Mouse (Mus musculus) limb, embryonic 13.5 days (tissue): ENCODE data around the gene Ccdc88b. TPM values are rescaled to one million over a fixed set of nuclear protein-coding genes. Genes with fewer than 3 reads are reported as not detected.
A peak's percentile ranks its signal among the peaks of the same experiment; 100 is the strongest.

ENCODE experiments used
- ATAC-seq: fragments of 200-750 bp; cut with Nextera tagmentation; 2 replicates; pipeline ENCODE4 v1.8.0; 2017; ENCODE audit warnings: low read depth, moderate number of reproducible peaks, moderate TSS enrichment; ENCODE audit not compliant: low FRiP score
- H3K27ac ChIP-seq: fragments of 300-500 bp; sonication (generic); 2 replicates; pipeline ENCODE4 v1.5.1; 2015; ENCODE audit warnings: inconsistent platforms, mild to moderate bottlenecking, moderate library complexity
- H3K27me3 ChIP-seq: fragments of 300-500 bp; sonication (generic); 2 replicates; pipeline ENCODE4 v1.6.1; 2015; ENCODE audit warnings: mild to moderate bottlenecking, inconsistent platforms
- H3K36me3 ChIP-seq: fragments of 300-500 bp; sonication (generic); 2 replicates; pipeline ENCODE4 v1.6.1; 2015; ENCODE audit warnings: inconsistent platforms, mild to moderate bottlenecking, moderate library complexity
- H3K4me1 ChIP-seq: fragments of 300-500 bp; sonication (generic); 2 replicates; pipeline ENCODE4 v1.6.1; 2015; ENCODE audit warnings: inconsistent platforms
- H3K4me2 ChIP-seq: fragments of 300-500 bp; sonication (generic); replicated peaks from 2 replicates; pipeline ENCODE4 v1.6.1; 2015; ENCODE audit warnings: inconsistent platforms, mild to moderate bottlenecking, moderate library complexity
- H3K4me3 ChIP-seq: fragments of 300-500 bp; sonication (generic); 2 replicates; pipeline ENCODE4 v1.5.1; 2015; ENCODE audit warnings: moderate library complexity, mild to moderate bottlenecking, inconsistent platforms
- H3K9ac ChIP-seq: fragments of 300-500 bp; sonication (generic); 2 replicates; pipeline ENCODE4 v1.6.1; 2015; ENCODE audit warnings: mild to moderate bottlenecking, inconsistent platforms
- H3K9me3 ChIP-seq: fragments of 300-500 bp; sonication (generic); 2 replicates; pipeline ENCODE4 v1.6.1; 2016; ENCODE audit warnings: inconsistent platforms
- WGBS: fragments of 180-500 bp; shearing (Covaris S2); methylation state at CpG from one replicate; pipeline ENCODE4 v1.1.7; 2015; 5-methylcytosine and 5-hydroxymethylcytosine counted together
- polyA plus RNA-seq: library from polyadenylated mRNA; unstranded; fragments of >200 nt; fragmentation: Nextera tagmentation; extraction: Ambion mirVana; gene quantifications from 2 replicates; pipeline ENCODE4 v1.2.1, GENCODE M21; 2015

The Ccdc88b gene
- polyA plus RNA-seq, 1 experiment from 2014 or later: 1.2 TPM

DNA sequence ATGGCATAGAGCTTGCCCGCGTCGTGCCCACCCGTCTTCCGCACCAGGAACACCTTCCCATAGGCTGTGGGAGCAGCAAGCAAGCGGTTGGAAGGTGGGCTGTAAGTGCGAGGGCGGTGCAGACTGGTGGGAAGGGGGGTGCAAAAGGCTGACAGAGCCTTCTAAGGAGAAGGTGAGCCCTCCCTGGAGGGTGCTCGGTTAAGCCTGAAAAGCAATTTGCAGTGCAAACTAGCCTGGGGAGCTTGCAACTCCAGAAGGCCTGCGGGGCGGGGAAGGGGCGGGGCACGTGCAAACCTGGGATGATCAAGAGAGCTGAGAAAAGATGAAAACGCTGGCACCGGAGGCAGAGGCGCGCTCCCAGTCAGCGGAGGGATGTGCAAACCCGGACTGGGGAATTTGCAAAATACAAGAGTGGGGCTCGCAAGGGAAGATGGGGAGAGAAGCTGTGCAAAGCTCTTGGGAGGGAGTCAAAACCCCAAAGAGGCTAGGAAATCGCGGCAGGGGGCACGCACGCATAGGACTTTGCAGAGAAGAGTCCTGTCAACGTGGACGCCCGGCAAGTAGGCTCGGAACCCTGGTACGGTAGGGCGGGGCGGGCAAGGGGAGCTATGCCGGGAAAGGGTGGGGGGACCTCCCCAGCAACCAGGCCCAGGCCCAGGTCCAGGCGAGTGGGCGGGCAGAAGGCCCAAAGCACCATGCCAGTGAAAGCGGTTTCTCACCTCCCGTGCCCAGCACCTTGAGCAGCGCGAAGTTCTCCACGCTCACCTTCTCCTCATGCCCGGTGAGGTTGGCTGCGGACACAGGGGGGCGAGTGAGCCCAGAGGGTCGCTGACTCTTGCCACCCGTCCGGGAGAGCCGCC lies 18.2 kb downstream of the Ccdc88b start:
- peaks cover 98% of the 10 kb centered on the region for H3K27me3 ChIP-seq
- no peak overlapping the region for H3K27ac ChIP-seq
- under 1% methylated on average over 46 of the region's 46 CpGs for WGBS

DNA sequence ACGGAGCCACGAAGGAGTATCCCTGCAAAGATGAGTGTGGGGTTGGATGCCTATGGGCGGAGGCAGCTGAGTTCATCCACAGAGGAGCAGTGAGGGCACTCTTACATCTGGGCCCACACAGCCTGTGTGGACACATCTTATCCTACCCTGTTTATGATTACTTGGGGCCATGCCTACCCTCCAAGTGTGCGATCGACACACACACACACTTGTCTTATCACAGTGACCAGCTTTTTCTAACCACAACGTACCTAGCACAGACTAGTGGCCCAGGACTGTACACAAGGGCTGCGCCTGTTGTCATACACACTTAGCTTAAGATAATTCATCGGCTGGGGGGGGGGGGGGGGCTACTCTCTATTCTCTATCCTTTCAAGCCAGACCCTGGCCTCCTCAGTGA lies 25.6 kb downstream of the Ccdc88b start:
- Histone ChIP-seq H3K4me2 (no peak overlapping the region), H3K36me3 (peaks cover 49% of the 10 kb centered on the region), H3K4me1 (peaks cover 17% of the 10 kb centered on the region), H3K9ac (no peak overlapping the region), H3K4me3 (no peak overlapping the region), H3K27me3 (peaks cover 97% of the 10 kb centered on the region), H3K27ac (no peak overlapping the region), H3K9me3 (0 out of 2 replicates have a peak, but pooled peaks cover 5% of the 10 kb centered on the region)
- 91% methylated on average over 8 of the region's 8 CpGs for WGBS
- no peak for ATAC-seq

More for the DNA sequence above, 18.2 kb downstream of the Ccdc88b start:
- H3K9ac ChIP-seq: peak overlapping the region; percentile 81
- H3K36me3 ChIP-seq: peaks cover 29% of the 10 kb centered on the region
- peak; percentile 18; the same call in 1 of the 2 replicates for ATAC-seq
- no peaks in the 10 kb centered on the region for H3K9me3 ChIP-seq
- H3K4me3 ChIP-seq: peak overlapping the region; percentile 80
- peaks cover 19% of the 10 kb centered on the region for H3K4me1 ChIP-seq
- peak overlapping the region; percentile 94 for H3K4me2 ChIP-seq

- peaks cover 97% of the 10 kb centered on the region for H3K27me3 ChIP-seq
- peaks cover 17% of the 10 kb centered on the region for H3K4me1 ChIP-seq
- 0 out of 2 replicates have a peak overlapping the region, but pooled peaks have one; percentile 25 for H3K9ac ChIP-seq
- 4% methylated on average over 17 of the region's 17 CpGs for WGBS
- peak overlapping the region; percentile 55 for H3K4me2 ChIP-seq
- no peak overlapping the region for H3K27ac ChIP-seq
- H3K36me3 ChIP-seq: peaks cover 39% of the 10 kb centered on the region
- H3K4me3 ChIP-seq: peak overlapping the region; percentile 28
- H3K9me3 ChIP-seq: 0 out of 2 replicates have a peak, but pooled peaks cover 7% of the 10 kb centered on the region
- ATAC-seq: 0 out of 2 replicates have a peak, but pooled peaks have one; percentile 26
These were observed 26.7 kb downstream of the Ccdc88b start for GRCm38 (mm10) chr19:6831331-6831730.

DNA sequence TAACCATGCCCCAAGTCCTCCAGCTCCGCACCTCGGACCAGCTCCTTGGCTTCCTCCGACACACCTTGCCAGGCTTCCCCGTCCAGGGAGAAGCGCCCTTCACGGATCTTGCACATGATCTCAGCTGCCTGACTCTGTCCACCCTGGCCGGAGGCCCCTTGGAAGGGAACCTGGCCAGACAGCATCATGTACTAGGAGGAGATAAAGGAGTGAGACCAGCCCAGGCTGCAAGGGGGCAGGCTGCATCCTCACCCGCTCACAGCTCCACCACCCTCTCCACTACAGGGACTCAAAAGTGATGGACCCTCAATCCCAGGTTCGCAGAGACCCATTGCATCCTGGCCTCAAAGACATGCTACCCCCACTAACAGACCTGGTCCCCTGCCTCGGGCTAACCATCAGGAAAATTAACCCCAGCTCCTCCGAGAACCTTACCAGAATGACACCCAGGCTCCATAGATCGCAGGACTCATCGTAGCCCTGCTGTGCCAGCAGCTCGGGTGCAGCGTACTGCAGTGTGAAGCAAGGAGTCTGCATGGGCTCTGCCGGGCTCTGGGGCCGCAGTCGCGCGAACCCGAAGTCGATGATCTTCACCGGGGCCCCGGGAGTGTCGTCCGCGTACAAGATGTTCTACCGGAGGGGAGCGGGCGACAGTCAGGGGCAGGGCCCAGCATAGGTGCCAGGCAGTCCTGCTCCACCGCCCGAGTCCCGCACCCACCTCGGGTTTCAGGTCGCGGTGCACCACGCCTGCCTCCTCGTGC lies 27.3 kb downstream of the Ccdc88b start:
- H3K27me3 ChIP-seq: peaks cover 96% of the 10 kb centered on the region
- WGBS: 7% methylated on average over 38 of the region's 38 CpGs
- ATAC-seq: no peak
- 0 out of 2 replicates have a peak overlapping the region, but pooled peaks have one; percentile 25 for H3K9ac ChIP-seq
- H3K4me2 ChIP-seq: peak overlapping the region; percentile 55
- H3K4me3 ChIP-seq: peak overlapping the region; percentile 28
- H3K27ac ChIP-seq: no peak overlapping the region
- H3K9me3 ChIP-seq: 0 out of 2 replicates have a peak, but pooled peaks cover 7% of the 10 kb centered on the region
- peaks cover 17% of the 10 kb centered on the region for H3K4me1 ChIP-seq
- H3K36me3 ChIP-seq: peaks cover 37% of the 10 kb centered on the region

GRCm38 (mm10) chr19:6829870-6830555 lies 28.0 kb downstream of the Ccdc88b start:
- Histone ChIP-seq H3K27me3 (peaks cover 88% of the 10 kb centered on the region), H3K4me2 (peak overlapping the region; percentile 55), H3K4me1 (peaks cover 17% of the 10 kb centered on the region), H3K4me3 (peak overlapping the region; percentile 28), H3K27ac (no peak overlapping the region), H3K9ac (peak overlapping the region; percentile 35; the same call in 1 of the 2 replicates), H3K36me3 (peaks cover 36% of the 10 kb centered on the region), H3K9me3 (0 out of 2 replicates have a peak, but pooled peaks cover 7% of the 10 kb centered on the region)
- WGBS: 4% methylated on average over 47 of the region's 48 CpGs
- no peak for ATAC-seq

DNA sequence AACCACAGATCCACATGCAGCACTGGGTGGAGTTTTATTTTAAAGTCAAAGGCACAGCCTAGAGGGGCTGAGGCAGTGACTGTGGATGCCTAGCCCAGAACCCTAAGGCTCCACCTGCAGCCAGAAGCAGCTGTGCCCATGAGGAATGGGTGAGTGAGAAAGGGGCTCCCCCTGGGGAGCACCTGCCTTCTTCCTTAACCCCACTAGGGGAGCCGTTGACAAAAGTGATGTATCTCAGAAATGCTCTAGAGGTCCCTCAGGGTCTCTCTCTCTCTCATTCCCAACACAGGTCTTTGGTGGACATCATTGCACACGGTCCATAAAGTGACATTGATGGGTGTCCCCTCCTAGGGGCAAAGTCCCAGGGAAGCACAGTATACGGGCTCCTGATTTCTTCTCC lies 28.9 kb downstream of the Ccdc88b start:
- WGBS: 24% methylated on average over 3 of the region's 3 CpGs
- Histone ChIP-seq H3K9me3 (0 out of 2 replicates have a peak, but pooled peaks cover 7% of the 10 kb centered on the region), H3K4me2 (no peak overlapping the region), H3K27me3 (peaks cover 88% of the 10 kb centered on the region), H3K9ac (no peak overlapping the region), H3K36me3 (peaks cover 26% of the 10 kb centered on the region), H3K27ac (no peak overlapping the region), H3K4me3 (no peak overlapping the region), H3K4me1 (peaks cover 17% of the 10 kb centered on the region)
- no peak for ATAC-seq

DNA sequence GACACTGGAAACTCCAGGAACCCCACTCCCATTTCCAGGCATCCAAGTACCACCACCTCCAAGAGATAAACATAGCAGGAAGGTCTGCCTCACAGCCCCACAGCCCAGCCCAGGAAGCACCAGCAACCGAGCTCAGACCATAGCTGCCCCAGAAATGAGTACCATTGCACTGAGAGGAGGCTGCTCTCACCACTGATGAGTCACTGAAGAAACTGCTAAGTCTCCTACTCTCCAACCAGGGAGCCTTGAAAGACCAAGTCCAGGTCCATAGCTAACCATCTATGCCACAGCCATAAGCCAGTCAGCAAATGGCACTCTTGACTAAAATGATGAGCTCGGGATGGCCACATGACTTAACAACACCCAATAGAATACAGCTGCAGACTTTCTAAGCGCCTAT lies 31.4 kb downstream of the Ccdc88b start:
- no peak overlapping the region for H3K9ac ChIP-seq
- H3K27ac ChIP-seq: no peak overlapping the region
- peaks cover 7% of the 10 kb centered on the region for H3K36me3 ChIP-seq
- 0 out of 2 replicates have a peak, but pooled peaks cover 7% of the 10 kb centered on the region for H3K9me3 ChIP-seq
- WGBS: 64% methylated on average over 3 of the region's 3 CpGs
- ATAC-seq: no peak
- no peak overlapping the region for H3K4me2 ChIP-seq
- no peak overlapping the region for H3K4me3 ChIP-seq
- H3K27me3 ChIP-seq: peaks cover 89% of the 10 kb centered on the region
- H3K4me1 ChIP-seq: peaks cover 17% of the 10 kb centered on the region

GRCm38 (mm10) chr19:6825384-6825783 lies 32.6 kb downstream of the Ccdc88b start:
- Histone ChIP-seq H3K27ac (no peak overlapping the region), H3K9ac (no peak overlapping the region), H3K36me3 (0 out of 2 replicates have a peak, but pooled peaks cover 6% of the 10 kb centered on the region), H3K4me1 (peaks cover 7% of the 10 kb centered on the region), H3K4me2 (no peak overlapping the region), H3K27me3 (peaks cover 86% of the 10 kb centered on the region), H3K4me3 (no peak overlapping the region), H3K9me3 (0 out of 2 replicates have a peak, but pooled peaks cover 7% of the 10 kb centered on the region)
- no peak for ATAC-seq
- 77% methylated on average over 6 of the region's 6 CpGs for WGBS

- WGBS: 78% methylated on average over 13 of the region's 13 CpGs
- Histone ChIP-seq H3K27ac (no peak overlapping the region), H3K27me3 (peaks cover 65% of the 10 kb centered on the region), H3K36me3 (no peaks in the 10 kb centered on the region), H3K4me2 (no peak overlapping the region), H3K4me1 (no peaks in the 10 kb centered on the region), H3K4me3 (no peak overlapping the region), H3K9ac (no peak overlapping the region), H3K9me3 (0 out of 2 replicates have a peak, but pooled peaks cover 5% of the 10 kb centered on the region)
- no peak for ATAC-seq
These were observed 37.3 kb downstream of the Ccdc88b start for GRCm38 (mm10) chr19:6820538-6821195.

GRCm38 (mm10) chr19:6819143-6819827 lies 38.7 kb downstream of the Ccdc88b start:
- H3K36me3 ChIP-seq: no peaks in the 10 kb centered on the region
- H3K27me3 ChIP-seq: peaks cover 58% of the 10 kb centered on the region
- 0 out of 2 replicates have a peak, but pooled peaks cover 8% of the 10 kb centered on the region for H3K9me3 ChIP-seq
- WGBS: 47% methylated on average over 10 of the region's 10 CpGs
- no peaks in the 10 kb centered on the region for H3K4me1 ChIP-seq
- ATAC-seq: no peak
- H3K9ac ChIP-seq: no peak overlapping the region
- no peak overlapping the region for H3K27ac ChIP-seq
- no peak overlapping the region for H3K4me3 ChIP-seq
- H3K4me2 ChIP-seq: no peak overlapping the region
